27 mouse cellular contexts compared by ENCODE assay signal in genomic region chr4:10915271-10915670, GRCm38 (mm10). TPM values are rescaled to one million over a fixed set of nuclear protein-coding genes. Genes with fewer than 3 reads are reported as not detected.
DNase-seq lines count a peak whose midpoint lies in the region; ATAC-seq lines count a peak whose summit lies in the region.
"Had no signal": no experiment of that assay in that cellular context is flagged by ENCODE, and none has a peak within 500 bp of the region (broad histone marks: within the 10 kb centered on the region; RNA-seq: fewer than 3 reads in every experiment).

No protein-coding gene starts in this region.

- DNase-seq in forebrain, embryonic 10.5 days (ENCODE audit: extremely low spot score, low spot score): peak; percentile 5
- DNase-seq in forebrain, embryonic 11.5 days (ENCODE audit: low spot score): no peak
- peak; percentile 23 for DNase-seq in right cerebral cortex, adult 18-20 months
- no peak for DNase-seq in right cerebral cortex, postnatal 4 days
- DNase-seq in left cerebral cortex, postnatal 10 days (ENCODE audit: extremely low spot score in 1 of 2, low spot score in 2 of 2): no peak
- DNase-seq in thymus, postnatal 36 days: no peak
- DNase-seq: adrenal gland, postnatal 10 days; cerebellum, adult 2 months; cerebellum, postnatal 25 days; heart, postnatal 4 days; kidney, adult 9 months; kidney, postnatal 10 days; layer of hippocampus, adult 9-11 months; lung, adult 18-20 months; lung, postnatal 4 days; midbrain, embryonic 14.5 days had no signal

- no peaks in the 10 kb centered on the region for H3K79me2 ChIP-seq in macrophage (ENCODE audit: inconsistent target)

- no peak overlapping the region for H3K4me2 ChIP-seq in forebrain, embryonic 11.5 days (ENCODE audit: low read depth, low read length, severe bottlenecking)
- H3K4me2 ChIP-seq: embryonic facial prominence, embryonic 15.5 days; forebrain, embryonic 15.5 days; heart, embryonic 12.5 days; hindbrain, embryonic 14.5 days; limb, embryonic 12.5 days had no signal

- H3K27me3 ChIP-seq in forebrain, embryonic 10.5 days (ENCODE audit: poor library complexity, severe bottlenecking): peaks cover 11% of the 10 kb centered on the region; the same call in 1 of the 2 replicates
- H3K27me3 ChIP-seq in forebrain, embryonic 11.5 days (ENCODE audit: control insufficient read depth, insufficient read depth, low read length): no peaks in the 10 kb centered on the region
- H3K27me3 ChIP-seq: embryonic facial prominence, embryonic 15.5 days; forebrain, embryonic 15.5 days; heart, embryonic 12.5 days; limb, embryonic 12.5 days; Patski had no signal

- H3K4me1 ChIP-seq in forebrain, embryonic 10.5 days: peaks cover 8% of the 10 kb centered on the region
- H3K4me1 ChIP-seq in forebrain, embryonic 11.5 days (replicated peaks; ENCODE audit: control insufficient read depth, insufficient read depth, low read length): peaks cover 3% of the 10 kb centered on the region; the same call in 1 of the 2 replicates
- H3K4me1 ChIP-seq: limb, embryonic 12.5 days had no signal

- ATAC-seq in forebrain, embryonic 11.5 days (replicated peaks; ENCODE audit: low FRiP score): no peak
- ATAC-seq in erythroblast, adult 5-6 weeks (replicated peaks; ENCODE audit: low FRiP score, poor library complexity, severe bottlenecking): no peak
- ATAC-seq: forebrain, embryonic 15.5 days; intestine, postnatal 0 days; Patski had no signal

- no peaks in the 10 kb centered on the region for H3K9me3 ChIP-seq in forebrain, embryonic 10.5 days
- H3K9me3 ChIP-seq in forebrain, embryonic 11.5 days (ENCODE audit: control insufficient read depth, low read length): no peaks in the 10 kb centered on the region
- H3K9me3 ChIP-seq: embryonic facial prominence, embryonic 10.5 days; embryonic facial prominence, embryonic 15.5 days; forebrain, embryonic 15.5 days; heart, embryonic 12.5 days; limb, embryonic 12.5 days had no signal

- no peaks in the 10 kb centered on the region for H3K36me3 ChIP-seq in forebrain, embryonic 10.5 days (replicated peaks)
- H3K36me3 ChIP-seq in forebrain, embryonic 11.5 days (ENCODE audit: control insufficient read depth, insufficient read depth, low read length): no peaks in the 10 kb centered on the region
- H3K36me3 ChIP-seq in macrophage (ENCODE audit: inconsistent target): no peaks in the 10 kb centered on the region
- H3K36me3 ChIP-seq: embryonic facial prominence, embryonic 10.5 days; embryonic facial prominence, embryonic 15.5 days; forebrain, embryonic 15.5 days; heart, embryonic 12.5 days; limb, embryonic 12.5 days had no signal

- intact Hi-C loops in left cerebral cortex, postnatal 10 days (cut with DNase I): no loop called here

- no peak overlapping the region for H3K9ac ChIP-seq in forebrain, embryonic 11.5 days (ENCODE audit: low read length)
- H3K9ac ChIP-seq: embryonic facial prominence, embryonic 15.5 days; forebrain, embryonic 15.5 days; heart, embryonic 12.5 days; hindbrain, embryonic 14.5 days; limb, embryonic 12.5 days had no signal

- WGBS in forebrain, embryonic 10.5 days: 88% methylated on average over 3 of the region's 3 CpGs
- WGBS in forebrain, embryonic 11.5 days: 84% methylated on average over 3 of the region's 3 CpGs
- WGBS in macrophage (ENCODE audit: missing documents): 40% methylated on average over 3 of the region's 3 CpGs

- H3K27ac ChIP-seq in forebrain, embryonic 10.5 days: no peak overlapping the region
- H3K27ac ChIP-seq in forebrain, embryonic 11.5 days (ENCODE audit: low read depth, low read length): no peak overlapping the region
- H3K27ac ChIP-seq in macrophage: peak overlapping the region; percentile 81
- H3K27ac ChIP-seq: embryonic facial prominence, embryonic 10.5 days; embryonic facial prominence, embryonic 15.5 days; forebrain, embryonic 15.5 days; heart, adult 2 months; hindbrain, embryonic 14.5 days; limb, embryonic 12.5 days had no signal

- H3K4me3 ChIP-seq in forebrain, embryonic 10.5 days: no peak overlapping the region
- H3K4me3 ChIP-seq in forebrain, embryonic 11.5 days (ENCODE audit: low read depth, low read length): no peak overlapping the region
- H3K4me3 ChIP-seq in macrophage (ENCODE audit: inconsistent target): no peak overlapping the region
- H3K4me3 ChIP-seq: embryonic facial prominence, embryonic 10.5 days; embryonic facial prominence, embryonic 15.5 days; forebrain, embryonic 15.5 days; heart, adult 2 months; heart, embryonic 12.5 days; limb, embryonic 12.5 days had no signal

RNA-seq across cellular contexts. Expression of gene 2610301B20Rik, which starts 41.0 kb away (rescaled TPM):
- 40.9 and 41.8 TPM in 2 replicates for polyA plus RNA-seq in forebrain, embryonic 10.5 days (2016; fragmentation: Nextera tagmentation; extraction: Ambion mirVana)
- polyA plus RNA-seq in forebrain, embryonic 11.5 days (2014; fragmentation: Nextera tagmentation; extraction: Ambion mirVana): 47.9 and 48.2 TPM in 2 replicates
- total RNA-seq in macrophage (2018; cell fraction: chromatin; rRNA removed): 10 to 100 TPM in 6 of 26 experiments, 1 to 10 TPM in 19, under 1 TPM in 1; 0.80 to 16.2 (median 5.4) TPM
- total RNA-seq in macrophage (2018; cell fraction: cytosol; rRNA removed): 10 to 100 TPM in 13 of 26 experiments, 1 to 10 TPM in 13; 3.3 to 12.1 (median 10.1) TPM
- total RNA-seq in macrophage (2018; cell fraction: nucleus; rRNA removed): 10 to 100 TPM in 10 of 26 experiments, 1 to 10 TPM in 15, under 1 TPM in 1; 0.52 to 22.8 (median 7.9) TPM
- 8.9 to 12.9 TPM (median 11.7 TPM) in 3 replicates for polyA plus RNA-seq in macrophage (2018)
- total RNA-seq in left cerebral cortex, postnatal 10 days (2021): 10 to 100 TPM; 21.2 to 22.8 TPM
- 5.6 and 19.8 TPM in 2 replicates for total RNA-seq in erythroblast, adult 5-6 weeks (2015; ENCODE audit: low replicate concordance)
- 0.56 and 3.4 TPM in 2 replicates for total RNA-seq in erythroblast, adult 5-6 weeks (2017; ENCODE audit: low replicate concordance)

Comparison
In these comparisons a context has a peak if more than half of its experiments do, and no peak if none do; other contexts are left out.
1. DNase-seq: peak in forebrain, embryonic 10.5 days (single experiment) and right cerebral cortex, adult 18-20 months (single experiment); none in forebrain, embryonic 11.5 days (single experiment), right cerebral cortex, postnatal 4 days (single experiment), left cerebral cortex, postnatal 10 days (0 of 2) and thymus, postnatal 36 days (0 of 2).